Mouse (Mus musculus): Measurements from ENCODE around the gene Plagl1.

GRCm38 (mm10) chr10:13019026-13019425 lies 41.3 kb upstream of the Plagl1 start:
- TF ChIP-seq POLR2A (IDR thresholded peaks at IDR 0.05; ENCODE audit: low read depth, low read length), result no peak
- TF ChIP-seq CTCF (IDR thresholded peaks at IDR 0.05; ENCODE audit: extremely low read depth, insufficient read length, insufficient replicate concordance, low read depth, low read length), result no peak
